Mouse (Mus musculus) bone marrow, adult 2 months (tissue): ENCODE data around the gene Prdx5.

Experiments
- CTCF ChIP-seq: fragments of 200-500 bp; IDR thresholded peaks from 2 replicates; pipeline ENCODE4 v1.5.1; 2011; ENCODE audit warnings: low read length, control low read depth; ENCODE audit not compliant: control insufficient read depth, insufficient read depth
- POLR2A ChIP-seq: fragments of 200-500 bp; IDR thresholded peaks from 2 replicates; pipeline ENCODE4 v1.6.1; 2011; ENCODE audit warnings: low read depth, mild to moderate bottlenecking, control low read depth, low read length, borderline replicate concordance; ENCODE audit not compliant: control insufficient read depth

DNA sequence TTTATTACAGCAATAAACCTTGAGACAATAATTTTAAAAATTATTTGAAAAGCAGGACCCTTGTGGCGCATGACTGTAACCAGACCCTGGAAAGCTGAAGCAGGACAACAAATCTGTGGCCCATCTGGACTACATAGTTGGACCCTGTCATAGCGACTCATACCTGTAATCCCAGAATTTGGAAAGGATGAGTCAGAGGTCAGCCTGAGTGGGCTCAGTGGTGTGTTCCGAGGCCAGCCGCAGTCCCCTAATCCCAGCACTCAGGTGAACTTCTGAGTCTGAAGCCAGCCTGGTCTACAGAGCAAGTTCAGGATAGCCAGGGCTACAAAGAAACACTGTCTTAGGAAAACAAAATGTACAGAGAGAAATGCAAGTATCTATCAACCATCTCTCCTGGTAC lies 48.5 kb downstream of the Prdx5 start:
- TF ChIP-seq POLR2A (no peak), CTCF (no peak)
